Mouse (Mus musculus): ENCODE data around the gene 2610528A11Rik.
A peak's percentile ranks its signal among the peaks of the same experiment; 100 is the strongest.
"Not testable (repeated sequence)": the region's sequence is repeated elsewhere in the genome, so short reads cannot be mapped to it uniquely, and the experiment has no call there.

Gene 2610528A11Rik

GRCm38 (mm10) chr14:37113922-37114321, at the start of gene 2610528A11Rik:
TSS of gene 2610528A11Rik (minus strand) at chr14:37114022.
- no peak for DNase-seq (ENCODE audit: low read depth, low spot score)

DNA sequence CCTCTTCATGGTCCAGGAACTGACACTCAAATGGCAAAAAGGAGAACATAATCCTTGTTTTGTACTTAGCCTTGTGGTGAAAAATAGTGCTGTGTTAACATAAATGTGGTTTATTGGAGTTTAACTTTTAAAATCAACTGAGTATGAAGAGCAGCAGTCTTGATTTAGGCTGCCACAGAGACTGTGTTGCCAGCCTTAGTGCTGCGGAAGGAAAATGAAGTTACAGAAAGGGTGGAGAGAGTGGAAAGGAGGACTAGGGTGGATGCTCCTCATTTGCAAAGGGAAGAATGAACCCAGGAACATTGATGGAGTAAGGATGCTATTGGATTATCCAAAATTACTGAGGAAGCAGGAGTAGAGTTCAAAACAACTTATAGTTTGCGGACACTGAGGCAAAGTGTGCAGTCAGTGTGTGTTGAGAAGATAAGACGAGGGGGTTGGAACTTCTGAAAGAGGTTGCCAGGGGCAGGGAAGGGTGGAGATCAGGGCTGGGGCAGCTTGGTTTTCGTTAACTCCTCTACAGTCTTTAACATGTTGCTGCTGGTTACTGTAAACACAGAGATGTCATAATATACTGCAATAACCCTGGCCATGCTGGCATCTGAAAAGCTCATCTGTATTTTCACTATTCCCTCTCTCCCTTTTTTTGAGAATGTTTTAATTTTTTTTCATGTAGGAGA, 49.6 kb upstream of the 2610528A11Rik start:
- no peak for DNase-seq (ENCODE audit: low read depth, low spot score)

DNA sequence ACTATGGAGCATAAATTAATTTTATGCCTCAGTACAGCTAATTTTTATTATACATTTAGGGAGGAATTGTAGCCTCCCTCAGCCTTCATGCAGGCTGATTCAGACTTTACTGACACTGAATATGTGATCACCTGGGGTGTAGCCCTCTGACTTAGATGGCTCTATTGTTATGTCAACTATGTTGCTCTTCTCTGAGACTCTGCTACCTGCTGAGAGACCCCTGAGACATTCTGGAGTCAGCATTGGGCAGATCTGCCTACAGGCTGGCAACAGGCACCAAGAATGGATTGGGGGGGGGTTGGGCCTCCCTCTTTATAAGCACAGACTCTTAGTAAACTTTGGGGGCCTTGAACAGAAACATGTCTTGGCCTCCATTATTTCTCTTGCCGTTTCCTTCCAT, 40.6 kb upstream of the 2610528A11Rik start:
- DNase-seq (ENCODE audit: low read depth, low spot score) = no peak

GRCm38 (mm10) chr14:37139051-37139710, 25.4 kb upstream of the 2610528A11Rik start:
- DNase-seq (ENCODE audit: low read depth, low spot score) = no peak

DNA sequence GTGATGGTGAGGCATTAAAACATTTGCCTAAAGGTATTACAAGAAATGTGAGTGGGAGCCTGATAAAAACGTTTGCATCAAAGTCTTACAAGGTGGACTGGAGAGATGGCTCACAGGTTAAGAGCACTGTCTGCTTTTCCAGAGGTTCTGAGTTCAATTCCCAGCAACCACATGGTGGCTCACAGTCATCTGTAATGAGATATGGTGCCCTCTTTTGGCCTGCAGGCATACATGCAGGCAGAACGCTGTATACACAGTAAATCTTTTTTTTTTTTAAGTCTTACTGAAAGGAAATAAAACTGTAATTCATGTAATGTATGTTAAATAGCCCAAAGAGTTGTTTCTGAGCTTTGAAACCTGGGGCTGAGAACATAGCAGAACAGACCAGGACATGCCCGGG, 23.8 kb upstream of the 2610528A11Rik start:
- not testable (repeated sequence) for DNase-seq (ENCODE audit: low read depth, low spot score)

DNA sequence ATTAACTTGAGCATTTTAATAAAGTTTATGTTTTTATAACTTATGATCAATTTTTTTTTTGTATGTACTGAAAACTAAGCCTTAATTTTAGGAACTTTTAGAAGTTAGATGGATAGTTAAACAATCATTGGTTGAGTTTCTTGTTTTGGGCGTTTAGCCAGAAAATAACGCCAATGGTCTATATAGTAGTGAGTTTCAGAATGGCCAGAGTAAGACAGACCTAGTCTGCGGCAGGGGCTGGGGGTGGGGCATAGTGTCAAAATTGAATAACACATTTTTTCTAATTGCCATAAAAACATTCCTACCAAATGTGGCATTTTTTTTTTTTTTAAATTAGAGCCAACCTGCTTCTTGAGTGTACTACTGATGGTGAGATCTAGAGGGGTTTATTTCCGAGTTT, 22.3 kb upstream of the 2610528A11Rik start:
- no peak for DNase-seq (ENCODE audit: low read depth, low spot score)

DNA sequence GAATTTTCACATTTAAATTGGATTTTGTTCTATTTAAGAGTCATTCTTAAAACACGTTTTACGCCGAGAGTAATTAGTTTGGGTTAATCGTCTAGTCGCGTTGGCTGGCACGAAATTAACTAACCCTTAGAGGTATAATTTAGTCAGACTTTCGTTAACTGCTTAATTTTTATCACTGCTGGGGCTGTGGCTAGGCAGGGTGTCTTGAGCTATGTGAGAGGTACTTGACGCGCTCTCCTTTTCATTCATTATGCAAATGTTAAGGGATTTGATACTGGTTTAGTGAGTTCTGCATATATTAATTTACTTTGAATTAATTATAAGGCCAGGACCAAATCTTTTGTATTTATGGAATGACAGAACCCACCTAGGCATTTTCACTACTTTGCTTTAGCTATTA, 21.8 kb upstream of the 2610528A11Rik start:
- DNase-seq (ENCODE audit: low read depth, low spot score) = no peak

DNA sequence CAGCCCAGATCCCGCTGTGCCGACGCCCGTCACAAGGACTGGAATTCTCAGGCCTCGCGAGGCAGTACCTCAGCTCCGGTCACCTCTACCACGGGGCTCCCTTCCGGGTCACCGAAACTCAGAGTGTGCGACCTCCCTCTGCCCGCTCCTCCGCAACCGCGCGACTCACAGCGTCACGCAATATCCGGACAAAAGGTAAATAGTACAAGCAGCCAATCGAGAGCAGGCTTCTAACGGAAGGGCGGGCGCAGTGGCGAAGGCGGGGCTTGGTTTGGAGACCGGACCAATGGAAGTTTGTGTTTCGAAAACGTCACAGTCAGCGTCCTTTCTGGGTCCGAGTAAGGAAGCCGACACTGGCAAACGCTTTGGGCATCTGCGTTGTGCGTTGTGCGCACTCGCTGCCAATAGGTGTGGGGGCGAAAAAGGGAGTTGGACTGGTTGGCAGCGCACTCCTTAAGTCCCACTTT, 21.3 kb upstream of the 2610528A11Rik start, which contains the start of gene Ghitm:
Gene Ghitm, minus strand, starts transcription at position 146 of the 467 bp plus-strand sequence.
- peak; percentile 84 for DNase-seq (ENCODE audit: low read depth, low spot score)

GRCm38 (mm10) chr14:37134304-37135126, 20.7 kb upstream of the 2610528A11Rik start:
- DNase-seq (ENCODE audit: low read depth, low spot score) = no peak

GRCm38 (mm10) chr14:37127652-37128051, 13.8 kb upstream of the 2610528A11Rik start:
- peak; percentile 7 for DNase-seq (ENCODE audit: low read depth, low spot score)

DNA sequence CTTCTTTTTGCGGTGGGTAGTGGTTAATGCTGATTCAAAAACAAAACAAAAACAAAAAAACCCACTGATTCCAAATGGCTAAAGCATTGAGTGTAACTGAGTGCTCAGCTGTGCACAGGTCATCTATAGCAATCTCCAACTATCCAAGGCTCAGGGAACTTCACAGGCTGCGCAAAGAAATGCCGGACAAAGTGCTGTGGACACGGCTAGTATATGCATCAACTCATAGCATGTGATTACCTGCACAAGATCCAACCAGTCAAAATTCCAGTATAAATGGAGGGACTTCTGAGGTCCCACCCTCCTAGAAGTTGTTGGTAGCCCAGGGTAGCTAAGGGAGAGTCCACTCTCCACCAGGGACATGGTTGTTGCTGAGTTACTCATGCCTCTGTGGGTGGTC, 5.4 kb upstream of the 2610528A11Rik start:
- no peak for DNase-seq (ENCODE audit: low read depth, low spot score)

- DNase-seq (ENCODE audit: low read depth, low spot score) = no peak
Observed at GRCm38 (mm10) chr14:37112931-37113330, 891 bp downstream of the 2610528A11Rik start.

DNA sequence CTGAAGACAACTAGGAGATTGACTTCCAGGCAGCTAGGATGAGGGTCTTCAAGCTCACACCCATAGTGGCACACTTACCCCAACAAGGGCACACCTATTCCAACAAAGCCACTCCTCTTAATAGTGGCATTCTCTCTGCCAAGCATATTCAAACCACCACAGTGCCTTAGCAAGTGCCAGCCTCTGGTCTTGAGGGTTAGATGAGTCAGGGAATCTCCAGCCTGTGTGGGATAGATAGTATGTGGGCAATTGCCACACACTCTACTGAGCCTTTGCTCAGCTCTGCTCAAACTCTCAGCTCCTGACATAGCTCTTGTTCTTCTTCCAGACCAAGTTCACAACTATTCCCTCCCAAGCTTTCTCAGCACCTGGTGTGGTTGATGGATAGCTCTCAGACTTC, 2.5 kb downstream of the 2610528A11Rik start:
- no peak for DNase-seq (ENCODE audit: low read depth, low spot score)

GRCm38 (mm10) chr14:37110456-37110855, 3.4 kb downstream of the 2610528A11Rik start:
- no peak for DNase-seq (ENCODE audit: low read depth, low spot score)

GRCm38 (mm10) chr14:37109975-37110374, 3.8 kb downstream of the 2610528A11Rik start:
- DNase-seq (ENCODE audit: low read depth, low spot score) = no peak

- DNase-seq (ENCODE audit: low read depth, low spot score) = no peak
Observed at GRCm38 (mm10) chr14:37109460-37109859, 4.4 kb downstream of the 2610528A11Rik start.

DNA sequence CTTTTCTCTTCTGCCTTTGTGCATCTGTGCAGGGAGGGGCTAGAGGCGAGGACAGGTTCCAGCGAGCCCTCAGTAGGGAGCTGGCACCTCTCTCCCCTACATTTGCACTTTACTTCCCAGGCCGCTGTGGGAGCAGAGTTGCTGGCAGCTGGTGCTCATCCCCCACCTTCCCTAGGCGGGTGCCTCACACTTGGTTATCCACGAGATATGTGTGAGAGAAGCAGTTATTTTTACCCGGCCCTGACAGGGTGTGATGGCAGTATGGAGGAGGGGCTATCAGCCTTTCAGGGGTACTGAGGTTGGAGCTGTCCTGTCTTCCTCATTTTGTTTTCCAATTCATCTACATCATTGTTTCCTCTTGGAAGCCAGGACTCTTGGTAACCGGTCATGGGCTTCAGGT, 8.0 kb downstream of the 2610528A11Rik start:
- no peak for DNase-seq (ENCODE audit: low read depth, low spot score)

DNA sequence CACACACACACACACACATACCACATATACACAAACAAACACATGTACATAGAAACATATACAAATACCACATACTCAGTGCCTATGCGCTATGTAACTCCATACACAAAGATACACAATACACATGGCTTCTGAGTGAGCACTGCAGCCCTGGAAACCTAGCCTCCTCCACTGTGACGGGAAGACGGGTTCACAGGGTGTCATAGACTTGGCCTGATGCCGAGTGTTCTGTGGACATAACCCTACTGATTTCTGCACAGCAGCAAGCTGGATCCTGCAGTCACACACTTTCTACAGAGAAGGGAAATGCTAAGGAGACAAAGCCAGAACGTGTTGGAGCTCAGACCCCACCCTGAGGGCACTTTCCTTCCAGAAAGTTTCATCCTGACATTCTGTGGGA, 9.1 kb downstream of the 2610528A11Rik start:
- no peak for DNase-seq (ENCODE audit: low read depth, low spot score)

- DNase-seq (ENCODE audit: low read depth, low spot score) = no peak
Observed at GRCm38 (mm10) chr14:37102484-37102883, 11.3 kb downstream of the 2610528A11Rik start.

- no peak for DNase-seq (ENCODE audit: low read depth, low spot score)
Observed at GRCm38 (mm10) chr14:37101531-37101930, 12.3 kb downstream of the 2610528A11Rik start.

- DNase-seq (ENCODE audit: low read depth, low spot score) = peak; percentile 74
Observed at GRCm38 (mm10) chr14:37097956-37098530, 15.8 kb downstream of the 2610528A11Rik start, which contains the start of gene Cdhr1. TSS of gene Cdhr1 (minus strand) at chr14:37098347.

- DNase-seq (ENCODE audit: low read depth, low spot score) = no peak
Observed at GRCm38 (mm10) chr14:37095556-37095955, 18.3 kb downstream of the 2610528A11Rik start.

Data from WW6 (cell line).